ENCODE assay signal across 1 mouse cellular context in the genomic region with DNA sequence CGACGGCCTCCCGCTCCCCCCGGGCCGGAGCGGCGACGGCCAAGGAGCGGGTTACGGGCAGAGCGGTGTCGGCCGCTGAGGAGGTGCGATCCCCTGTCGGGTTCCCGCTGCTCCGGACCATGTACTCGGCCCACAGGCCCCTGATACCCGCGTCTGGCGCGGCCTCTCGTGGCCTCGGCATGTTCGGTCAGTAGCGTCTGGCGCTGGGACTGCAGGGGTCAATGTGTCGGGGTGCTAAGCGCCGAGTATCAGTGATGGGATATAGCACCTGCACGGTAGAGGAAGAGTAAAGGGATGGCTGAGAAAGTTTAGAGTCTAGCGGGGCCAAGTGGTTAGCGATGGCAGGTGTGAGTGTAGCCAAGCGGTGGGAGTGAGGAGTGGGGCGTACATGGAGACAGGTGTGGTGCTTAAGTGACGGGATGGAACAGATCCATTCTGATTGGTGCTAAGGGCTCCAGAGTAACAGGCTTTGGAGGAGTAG.
TF ChIP-seq lines count a peak whose summit lies in the region.

No protein-coding gene starts in this region.

TF ChIP-seq in MEL, 35 proteins besides CTCF, POLR2A, EP300 and RAD21:
- TF ChIP-seq POLR2AphosphoS5 (IDR thresholded peaks at IDR 0.05; ENCODE audit: borderline replicate concordance, low read depth, low read length) (0 out of 2 replicates have a peak, but pooled peaks have one; percentile 60), TBP (IDR thresholded peaks at IDR 0.05; ENCODE audit: low read depth, low read length) (0 out of 2 replicates have a peak, but pooled peaks have one; percentile 38), CHD2 (IDR thresholded peaks at IDR 0.05; ENCODE audit: low read length) (no peak)
